Mouse (Mus musculus) neural tube, embryonic 13.5 days (tissue): Measurements from ENCODE around the gene Rbfox3. TPM values are rescaled to one million over a fixed set of nuclear protein-coding genes. Genes with fewer than 3 reads are reported as not detected.
"Not testable (repeated sequence)": the region's sequence is repeated elsewhere in the genome, so short reads cannot be mapped to it uniquely, and the experiment has no call there.

Experiments used
- ATAC-seq: fragments of 200-750 bp; cut with Nextera tagmentation; 2 replicates; pipeline ENCODE4 v1.8.0; 2017; ENCODE audit warnings: low read depth, mild to moderate bottlenecking, moderate TSS enrichment, moderate library complexity
- H3K27ac ChIP-seq: fragments of 300-500 bp; sonication (generic); replicated peaks from 2 replicates; pipeline ENCODE4 v1.5.1; 2015; ENCODE audit warnings: moderate library complexity, mild to moderate bottlenecking, inconsistent platforms
- H3K27me3 ChIP-seq: fragments of 300-500 bp; sonication (generic); 2 replicates; pipeline ENCODE4 v1.6.1; 2015; ENCODE audit warnings: mild to moderate bottlenecking, inconsistent platforms
- H3K36me3 ChIP-seq: fragments of 300-500 bp; sonication (generic); 2 replicates; pipeline ENCODE4 v1.6.1; 2015; ENCODE audit warnings: mild to moderate bottlenecking, inconsistent platforms
- H3K4me1 ChIP-seq: fragments of 300-500 bp; sonication (generic); replicated peaks from 2 replicates; pipeline ENCODE4 v1.6.1; 2015; ENCODE audit warnings: inconsistent platforms
- H3K4me2 ChIP-seq: fragments of 300-500 bp; sonication (generic); 2 replicates; pipeline ENCODE4 v1.6.1; 2015; ENCODE audit warnings: inconsistent platforms, mild to moderate bottlenecking, moderate library complexity
- H3K4me3 ChIP-seq: fragments of 300-500 bp; sonication (generic); 2 replicates; pipeline ENCODE4 v1.5.1; 2015; ENCODE audit warnings: mild to moderate bottlenecking, inconsistent platforms
- H3K9ac ChIP-seq: fragments of 300-500 bp; sonication (generic); 2 replicates; pipeline ENCODE4 v1.6.1; 2015; ENCODE audit warnings: moderate library complexity, mild to moderate bottlenecking, inconsistent platforms
- H3K9me3 ChIP-seq: fragments of 300-500 bp; sonication (generic); 2 replicates; pipeline ENCODE4 v1.6.1; 2016; ENCODE audit warnings: inconsistent platforms
- WGBS: fragments of 180-500 bp; shearing (Covaris S2); methylation state at CpG from one replicate; pipeline ENCODE4 v1.1.7; 2015; 5-methylcytosine and 5-hydroxymethylcytosine counted together
- polyA plus RNA-seq: library from polyadenylated mRNA; unstranded; fragments of >200 nt; fragmentation: Nextera tagmentation; extraction: Ambion mirVana; gene quantifications from 2 replicates; pipeline ENCODE4 v1.2.1, GENCODE M21; 2015

The Rbfox3 gene
- polyA plus RNA-seq, 1 experiment from 2014 or later: 71.2 TPM

DNA sequence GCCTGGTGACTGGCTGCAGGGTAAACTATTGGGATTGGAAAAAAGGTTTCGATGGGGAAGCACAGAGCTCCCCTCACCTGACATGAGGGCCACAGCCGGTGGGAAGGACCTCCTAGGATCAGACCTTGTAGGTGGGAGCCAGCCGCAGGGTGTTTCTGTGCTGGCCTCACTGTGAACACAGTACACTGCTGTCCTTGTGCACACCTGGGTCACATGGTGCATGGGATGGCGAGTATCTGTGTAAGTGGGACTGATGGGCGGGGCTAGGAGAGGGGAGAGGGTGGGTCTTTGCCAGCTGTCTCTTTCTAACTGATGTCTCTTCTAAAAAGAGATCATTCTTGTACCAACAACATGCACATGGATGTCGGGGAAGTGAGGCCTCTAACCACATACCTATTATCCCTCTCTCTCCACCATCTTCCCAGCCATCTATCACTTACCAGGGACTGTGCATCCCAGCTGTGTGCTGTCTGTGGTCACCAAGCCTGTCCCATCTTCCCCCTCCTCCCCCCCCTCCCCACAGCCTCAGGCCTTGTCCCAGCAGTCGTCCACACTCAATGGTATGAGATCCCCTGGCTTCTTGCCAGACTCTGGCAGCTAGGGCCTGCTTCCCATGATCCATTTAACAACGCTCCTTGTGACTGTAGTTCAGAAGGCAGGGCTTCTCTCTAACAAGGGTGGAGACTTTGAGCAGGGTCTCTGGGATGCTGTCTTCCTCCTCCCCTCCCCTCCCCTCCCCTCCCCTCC lies 116.4 kb downstream of the Rbfox3 start:
- Histone ChIP-seq H3K4me2 (no peak overlapping the region), H3K27me3 (no peaks in the 10 kb centered on the region), H3K36me3 (no peaks in the 10 kb centered on the region), H3K4me3 (no peak overlapping the region), H3K4me1 (peaks cover 71% of the 10 kb centered on the region), H3K9me3 (no peaks in the 10 kb centered on the region), H3K9ac (peak overlapping the region; percentile 50), H3K27ac (peak overlapping the region; percentile 98)
- 48% methylated on average over 8 of the region's 8 CpGs for WGBS
- ATAC-seq: peak; percentile 23

DNA sequence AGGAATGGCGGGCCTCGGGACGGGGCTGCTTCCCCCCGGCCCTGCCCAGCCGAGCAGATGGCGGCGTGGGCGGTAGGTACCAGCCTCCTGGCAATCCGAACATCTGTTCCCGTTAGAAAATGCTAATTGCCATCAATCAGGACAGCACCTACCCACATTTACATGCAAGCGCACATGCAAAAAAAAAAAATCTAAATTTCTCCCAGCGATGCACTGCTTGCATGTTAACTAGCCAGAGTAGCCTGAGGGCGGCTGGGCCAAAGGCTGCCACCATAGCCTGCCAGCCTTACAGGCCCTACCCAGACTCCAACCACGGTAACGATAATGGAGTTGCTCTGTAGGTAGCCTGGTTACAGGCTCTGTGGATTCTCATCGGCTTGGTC lies 117.8 kb downstream of the Rbfox3 start:
- Histone ChIP-seq H3K9me3 (0 out of 2 replicates have a peak, but pooled peaks cover under 1% of the 10 kb centered on the region), H3K27me3 (no peaks in the 10 kb centered on the region), H3K4me1 (peaks cover 61% of the 10 kb centered on the region), H3K9ac (peak overlapping the region; percentile 66), H3K4me2 (peak overlapping the region; percentile 28), H3K36me3 (no peaks in the 10 kb centered on the region), H3K4me3 (no peak overlapping the region), H3K27ac (peak overlapping the region; percentile 98)
- WGBS: 22% methylated on average over 16 of the region's 16 CpGs
- peak; percentile 72 for ATAC-seq

DNA sequence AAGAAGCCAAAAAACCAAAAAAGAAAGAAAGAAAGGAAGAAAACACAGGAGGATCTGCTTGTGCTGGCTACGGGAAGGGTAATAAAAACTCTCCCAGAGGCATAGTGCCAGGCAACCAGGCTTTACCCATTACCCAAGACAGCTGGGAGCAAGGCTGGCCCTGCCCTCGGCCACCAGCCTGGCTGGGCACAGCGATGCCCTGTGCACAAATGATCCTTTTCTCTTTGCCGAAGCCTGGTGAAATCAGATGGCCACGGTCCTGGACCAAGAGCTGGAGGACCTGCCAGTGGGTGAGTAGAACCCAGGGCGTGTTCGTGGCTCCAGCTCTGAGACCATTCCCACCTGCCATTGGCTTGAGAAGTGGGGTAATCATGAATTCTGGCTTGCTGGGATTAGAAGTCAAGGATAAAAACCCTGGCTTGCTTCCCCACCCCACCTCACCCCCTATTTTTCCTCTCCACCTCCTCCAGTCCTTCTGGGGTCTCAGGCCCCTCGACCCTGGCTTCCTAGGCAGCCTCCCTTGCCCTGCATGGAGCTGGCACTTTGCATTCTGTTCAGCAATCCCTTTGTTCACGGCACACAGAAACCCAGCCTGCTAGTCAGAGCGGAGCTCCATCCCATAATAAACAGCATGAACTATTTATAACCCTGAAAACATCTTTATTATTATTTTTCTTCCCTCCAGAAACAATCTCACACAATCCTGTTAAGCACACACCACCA lies 118.3 kb downstream of the Rbfox3 start:
- Histone ChIP-seq H3K4me2 (peak overlapping the region; percentile 28), H3K9me3 (0 out of 2 replicates have a peak, but pooled peaks cover 4% of the 10 kb centered on the region), H3K36me3 (no peaks in the 10 kb centered on the region), H3K4me1 (peaks cover 57% of the 10 kb centered on the region), H3K27ac (peak overlapping the region; percentile 98), H3K4me3 (no peak overlapping the region), H3K27me3 (no peaks in the 10 kb centered on the region), H3K9ac (peak overlapping the region; percentile 66)
- 28% methylated on average over 10 of the region's 10 CpGs for WGBS
- peak; percentile 53 for ATAC-seq

DNA sequence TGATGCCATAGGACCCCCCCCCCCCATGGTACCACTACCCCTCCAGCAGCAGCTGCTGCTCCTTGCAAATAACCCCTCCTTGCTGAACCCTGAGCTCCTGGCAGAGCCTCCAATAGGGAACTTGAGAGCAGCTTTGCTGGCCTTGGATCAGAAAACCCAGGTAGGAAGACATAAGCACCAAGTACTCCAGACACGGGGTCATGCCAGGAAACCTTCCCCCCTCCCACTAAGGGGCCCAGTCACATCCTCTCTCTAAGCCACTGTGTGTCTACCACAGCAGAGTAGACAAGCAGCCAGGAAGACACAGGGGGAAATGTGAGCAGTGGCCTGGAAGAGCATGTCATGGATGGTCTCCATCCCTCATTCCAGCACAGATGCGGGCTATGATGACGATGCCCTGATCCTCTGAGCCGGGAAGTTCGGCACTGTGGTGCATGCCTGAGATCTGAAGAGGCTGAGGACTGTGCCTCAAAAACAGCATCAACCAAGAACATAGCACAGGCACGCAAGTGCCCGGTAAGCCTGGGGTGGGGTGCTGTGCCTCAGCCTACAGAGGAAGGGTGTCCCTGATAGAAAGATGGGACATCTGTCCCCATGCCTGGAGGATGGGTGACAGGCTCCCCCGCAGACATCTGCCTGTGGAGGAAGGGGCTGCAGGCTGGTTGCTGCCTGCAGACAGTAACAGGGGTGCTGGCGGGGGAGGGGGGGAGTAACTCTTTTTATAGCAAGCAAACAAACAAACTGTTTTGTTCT lies 119.1 kb downstream of the Rbfox3 start:
- no peak overlapping the region for H3K4me3 ChIP-seq
- 50% methylated on average over 9 of the region's 9 CpGs for WGBS
- peak overlapping the region; percentile 66 for H3K9ac ChIP-seq
- H3K4me2 ChIP-seq: peak overlapping the region; percentile 28
- no peaks in the 10 kb centered on the region for H3K36me3 ChIP-seq
- H3K9me3 ChIP-seq: 0 out of 2 replicates have a peak, but pooled peaks cover 6% of the 10 kb centered on the region
- H3K27me3 ChIP-seq: no peaks in the 10 kb centered on the region
- ATAC-seq: peak; percentile 16; the same call in 1 of the 2 replicates
- peak overlapping the region; percentile 98 for H3K27ac ChIP-seq
- H3K4me1 ChIP-seq: peaks cover 57% of the 10 kb centered on the region

DNA sequence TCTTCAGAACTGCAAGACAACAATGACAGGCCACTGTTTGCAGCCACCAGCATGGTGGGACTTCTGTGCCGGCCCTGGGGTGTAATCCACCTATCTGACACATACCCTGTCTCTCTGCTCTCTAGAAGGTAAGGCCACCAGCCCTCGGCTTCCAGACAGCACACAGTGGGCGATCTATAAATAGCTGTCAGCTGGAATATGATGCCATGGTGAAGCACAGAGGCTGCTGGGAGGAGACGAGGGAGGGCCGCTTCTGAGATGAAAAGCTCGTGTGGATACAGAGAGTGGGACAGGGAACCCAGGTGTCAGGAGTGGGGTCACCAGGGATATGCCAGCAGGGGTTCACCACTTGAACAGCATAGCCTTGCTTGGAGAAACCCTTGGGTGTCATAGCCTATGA lies 120.0 kb downstream of the Rbfox3 start:
- no peak overlapping the region for H3K4me3 ChIP-seq
- 64% methylated on average over 6 of the region's 6 CpGs for WGBS
- no peaks in the 10 kb centered on the region for H3K36me3 ChIP-seq
- peaks cover 57% of the 10 kb centered on the region for H3K4me1 ChIP-seq
- H3K9ac ChIP-seq: 0 out of 2 replicates have a peak overlapping the region, but pooled peaks have one; percentile 66
- H3K4me2 ChIP-seq: no peak overlapping the region
- ATAC-seq: no peak
- peak overlapping the region; percentile 98 for H3K27ac ChIP-seq
- H3K27me3 ChIP-seq: no peaks in the 10 kb centered on the region
- H3K9me3 ChIP-seq: 0 out of 2 replicates have a peak, but pooled peaks cover 6% of the 10 kb centered on the region

DNA sequence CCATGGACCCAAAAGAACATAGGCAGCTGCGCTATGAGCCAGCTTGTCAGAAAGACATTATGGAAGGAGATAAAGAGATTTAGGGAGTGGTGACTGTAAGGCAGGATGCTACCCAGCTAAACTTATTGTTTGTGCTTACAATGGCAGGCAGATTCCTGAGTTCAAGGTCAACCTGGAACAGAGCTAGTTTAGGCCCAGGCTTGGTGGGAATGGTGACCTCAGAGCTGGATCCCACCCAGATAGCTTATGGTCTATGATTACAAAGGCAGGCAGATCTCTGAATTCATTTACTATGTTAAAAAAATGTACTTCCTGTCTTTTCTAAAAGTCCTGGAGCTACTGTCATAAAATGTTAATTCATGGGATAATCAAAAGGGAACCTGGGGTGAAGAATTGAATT lies 123.3 kb downstream of the Rbfox3 start:
- Histone ChIP-seq H3K9me3 (0 out of 2 replicates have a peak, but pooled peaks cover 6% of the 10 kb centered on the region), H3K4me2 (no peak overlapping the region), H3K4me1 (peaks cover 26% of the 10 kb centered on the region), H3K9ac (no peak overlapping the region), H3K36me3 (peaks cover 11% of the 10 kb centered on the region), H3K27ac (no peak overlapping the region), H3K27me3 (no peaks in the 10 kb centered on the region), H3K4me3 (no peak overlapping the region)
- ATAC-seq: no peak
- WGBS: 92% methylated on average over 1 of the region's 1 CpGs

DNA sequence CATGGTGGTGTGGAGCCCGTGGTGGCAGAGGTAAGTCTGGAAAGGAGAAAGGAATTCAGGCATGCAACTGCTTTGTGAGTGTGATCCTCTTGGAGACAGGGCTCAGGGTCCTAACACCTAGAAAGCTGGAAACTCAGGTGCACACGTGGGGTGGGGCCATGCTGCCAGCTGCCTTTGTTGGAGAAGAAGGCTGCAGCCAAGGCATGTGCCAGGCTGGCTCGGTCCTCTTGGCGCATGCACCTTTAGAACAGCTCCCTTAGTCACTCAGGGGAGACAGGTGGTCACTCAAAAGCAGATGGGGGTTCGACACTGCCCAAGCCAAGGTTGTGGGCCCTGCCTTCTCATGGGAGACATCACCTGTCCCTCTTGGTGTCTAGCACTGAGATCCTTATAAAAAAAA lies 128.7 kb downstream of the Rbfox3 start:
- H3K4me1 ChIP-seq: peaks cover 37% of the 10 kb centered on the region
- H3K9me3 ChIP-seq: no peaks in the 10 kb centered on the region
- no peak for ATAC-seq
- H3K4me3 ChIP-seq: no peak overlapping the region
- H3K27ac ChIP-seq: peak overlapping the region; percentile 64
- H3K36me3 ChIP-seq: peaks cover 11% of the 10 kb centered on the region
- H3K4me2 ChIP-seq: no peak overlapping the region
- 89% methylated on average over 5 of the region's 5 CpGs for WGBS
- H3K27me3 ChIP-seq: no peaks in the 10 kb centered on the region
- no peak overlapping the region for H3K9ac ChIP-seq

DNA sequence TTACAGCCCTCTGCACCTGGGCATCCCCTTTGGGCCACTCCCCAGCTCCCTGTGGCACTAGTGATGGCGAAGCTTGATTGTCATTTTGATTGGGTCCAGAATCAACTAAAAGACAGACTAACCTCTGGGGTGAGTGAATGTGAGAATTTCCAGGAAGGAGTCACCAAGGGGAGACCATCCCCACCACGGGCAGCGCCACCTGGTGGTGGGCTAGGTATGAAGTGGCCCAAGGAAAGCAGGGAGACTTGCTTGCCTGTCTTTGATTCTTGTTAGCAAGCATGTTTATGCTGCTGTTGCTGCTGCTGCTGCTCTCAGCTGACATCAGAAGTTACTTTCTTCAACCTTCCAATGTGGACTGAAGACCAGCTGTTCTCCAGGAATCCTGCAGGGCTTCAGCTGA lies 135.6 kb downstream of the Rbfox3 start:
- peaks cover 78% of the 10 kb centered on the region for H3K4me1 ChIP-seq
- peak overlapping the region; percentile 73 for H3K27ac ChIP-seq
- H3K36me3 ChIP-seq: no peaks in the 10 kb centered on the region
- no peak overlapping the region for H3K4me3 ChIP-seq
- H3K9me3 ChIP-seq: no peaks in the 10 kb centered on the region
- 15% methylated on average over 3 of the region's 3 CpGs for WGBS
- H3K27me3 ChIP-seq: no peaks in the 10 kb centered on the region
- no peak overlapping the region for H3K4me2 ChIP-seq
- peak overlapping the region; percentile 35; the same call in 1 of the 2 replicates for H3K9ac ChIP-seq
- no peak for ATAC-seq

DNA sequence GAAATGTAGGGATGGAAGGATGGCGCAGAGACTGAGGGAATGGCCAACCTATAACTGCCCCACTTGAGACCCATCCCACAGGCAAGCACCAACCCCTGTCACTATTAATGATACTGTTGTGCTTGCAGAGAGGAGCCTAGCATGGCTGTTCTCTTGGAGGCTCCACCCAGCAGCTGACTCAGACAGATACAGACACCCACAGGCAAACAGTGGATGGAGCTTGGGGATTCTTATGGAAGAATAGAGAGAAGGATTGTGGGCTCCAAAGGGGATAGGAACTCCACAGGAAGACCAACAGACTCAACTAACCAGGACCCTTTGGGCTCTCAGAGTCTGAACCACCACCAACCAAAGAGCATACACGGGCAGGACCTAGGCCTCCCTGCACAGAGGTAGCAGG lies 136.6 kb downstream of the Rbfox3 start:
- WGBS: 89% methylated on average over 2 of the region's 2 CpGs
- peaks cover 82% of the 10 kb centered on the region for H3K4me1 ChIP-seq
- not testable (repeated sequence) for ATAC-seq

DNA sequence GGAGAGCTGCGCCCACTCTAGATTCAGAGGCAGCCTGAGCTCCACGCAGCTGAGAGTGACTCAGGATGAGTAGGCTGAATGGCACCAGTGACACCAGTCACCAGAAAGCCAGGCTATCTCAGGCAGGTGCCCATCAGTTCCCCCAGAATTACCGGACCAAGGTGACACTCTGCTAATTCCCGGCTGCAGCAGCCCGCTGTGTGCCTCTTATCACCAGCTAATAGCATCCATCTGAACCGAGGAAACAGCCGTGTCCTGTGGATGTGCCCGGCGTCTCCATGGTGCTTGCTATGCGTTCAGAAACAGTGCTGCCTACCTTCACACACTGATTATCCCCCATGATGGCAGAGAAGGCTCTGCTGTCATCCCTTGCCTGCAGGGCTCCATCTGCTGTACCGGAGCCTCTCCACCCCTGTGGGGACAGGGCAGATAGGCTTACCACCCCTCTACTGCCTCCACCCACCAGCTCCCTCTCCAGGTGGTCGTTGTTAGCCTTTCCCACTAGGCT lies 138.3 kb downstream of the Rbfox3 start:
- H3K4me2 ChIP-seq: no peak overlapping the region; the same call in 1 of the 2 replicates
- no peaks in the 10 kb centered on the region for H3K27me3 ChIP-seq
- H3K9me3 ChIP-seq: no peaks in the 10 kb centered on the region
- H3K4me1 ChIP-seq: peaks cover 89% of the 10 kb centered on the region
- WGBS: 39% methylated on average over 12 of the region's 12 CpGs
- ATAC-seq: no peak
- no peak overlapping the region for H3K4me3 ChIP-seq
- H3K36me3 ChIP-seq: no peaks in the 10 kb centered on the region
- peak overlapping the region; percentile 94 for H3K27ac ChIP-seq
- H3K9ac ChIP-seq: peak overlapping the region; percentile 39; the same call in 1 of the 2 replicates

More for the DNA sequence above, 136.6 kb downstream of the Rbfox3 start:
- not testable (repeated sequence) for H3K27me3 ChIP-seq, H3K27ac ChIP-seq, H3K4me2 ChIP-seq, H3K4me3 ChIP-seq, H3K9ac ChIP-seq, H3K9me3 ChIP-seq, H3K36me3 ChIP-seq

DNA sequence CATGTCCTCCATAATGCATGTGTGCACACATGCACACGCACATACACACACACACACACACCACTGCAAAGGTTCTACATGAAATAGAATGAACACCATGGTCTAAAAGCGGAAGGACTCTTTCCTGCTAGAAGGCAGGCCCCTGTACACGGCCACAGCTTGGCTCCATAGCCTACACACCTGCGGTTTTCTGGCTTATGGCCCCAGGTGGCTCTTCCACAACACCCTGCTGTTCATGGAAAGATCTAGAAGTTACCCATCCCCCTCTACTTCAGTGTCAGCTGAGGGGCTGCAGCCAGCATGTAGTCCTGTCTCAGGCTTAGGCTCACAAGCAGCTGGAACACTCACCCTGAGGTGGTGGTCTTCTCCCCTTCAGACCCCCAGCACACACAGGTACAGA lies 140.0 kb downstream of the Rbfox3 start:
- no peak for ATAC-seq
- Histone ChIP-seq H3K36me3 (no peaks in the 10 kb centered on the region), H3K9me3 (no peaks in the 10 kb centered on the region), H3K9ac (peak overlapping the region; percentile 55), H3K4me1 (peaks cover 91% of the 10 kb centered on the region), H3K4me2 (0 out of 2 replicates have a peak overlapping the region, but pooled peaks have one; percentile 9), H3K27ac (peak overlapping the region; percentile 94), H3K4me3 (no peak overlapping the region), H3K27me3 (no peaks in the 10 kb centered on the region)
- WGBS: 81% methylated on average over 4 of the region's 4 CpGs
